Mouse (Mus musculus) heart, embryonic 12.5 days (tissue): ENCODE data around the gene Dcaf15. TPM values are rescaled to one million over a fixed set of nuclear protein-coding genes. Genes with fewer than 3 reads are reported as not detected.

Experiments
- ATAC-seq: fragments of 200-750 bp; cut with Nextera tagmentation; 2 replicates; pipeline ENCODE4 v1.8.0; 2017; ENCODE audit warnings: moderate TSS enrichment, moderate library complexity; ENCODE audit not compliant: insufficient number of reproducible peaks, low FRiP score
- H3K27ac ChIP-seq: fragments of 300-500 bp; sonication (generic); 2 replicates; pipeline ENCODE4 v1.5.1; 2016; ENCODE audit warnings: mild to moderate bottlenecking, moderate library complexity; ENCODE audit not compliant: poor library complexity, severe bottlenecking
- H3K27me3 ChIP-seq: fragments of 300-500 bp; sonication (generic); replicated peaks from 2 replicates; pipeline ENCODE4 v1.6.1; 2016; ENCODE audit warnings: mild to moderate bottlenecking, moderate library complexity
- H3K36me3 ChIP-seq: fragments of 300-500 bp; sonication (generic); 2 replicates; pipeline ENCODE4 v1.6.1; 2016; ENCODE audit warnings: mild to moderate bottlenecking, moderate library complexity
- H3K4me1 ChIP-seq: fragments of 300-500 bp; sonication (generic); replicated peaks from 2 replicates; pipeline ENCODE4 v1.6.1; 2016; ENCODE audit warnings: mild to moderate bottlenecking
- H3K4me2 ChIP-seq: fragments of 300-500 bp; sonication (generic); 2 replicates; pipeline ENCODE4 v1.6.1; 2016; ENCODE audit warnings: mild to moderate bottlenecking, moderate library complexity
- H3K4me3 ChIP-seq: fragments of 300-500 bp; sonication (generic); 2 replicates; pipeline ENCODE4 v1.5.1; 2016; ENCODE audit warnings: mild to moderate bottlenecking
- H3K9ac ChIP-seq: fragments of 300-500 bp; sonication (generic); 2 replicates; pipeline ENCODE4 v1.6.1; 2016; ENCODE audit warnings: mild to moderate bottlenecking, moderate library complexity
- H3K9me3 ChIP-seq: fragments of 300-500 bp; sonication (generic); replicated peaks from 2 replicates; pipeline ENCODE4 v1.6.1; 2016; ENCODE audit warnings: mild to moderate bottlenecking, moderate library complexity
- WGBS: fragments of 180-500 bp; shearing (Covaris S2); methylation state at CpG from one replicate; pipeline ENCODE4 v1.1.7; 2016; 5-methylcytosine and 5-hydroxymethylcytosine counted together
- polyA plus RNA-seq: library from polyadenylated mRNA; unstranded; fragments of >200 nt; fragmentation: Nextera tagmentation; extraction: Ambion mirVana; gene quantifications from 2 replicates; pipeline ENCODE4 v1.2.1, GENCODE M21; 2016

Gene Dcaf15
- polyA plus RNA-seq, 1 experiment from 2014 or later = 10.5 TPM

- Histone ChIP-seq H3K27ac (no peak overlapping the region), H3K4me3 (no peak overlapping the region), H3K9me3 (no peaks in the 10 kb centered on the region), H3K4me1 (peaks cover 24% of the 10 kb centered on the region), H3K9ac (no peak overlapping the region), H3K4me2 (no peak overlapping the region), H3K27me3 (no peaks in the 10 kb centered on the region), H3K36me3 (peaks cover 42% of the 10 kb centered on the region)
- no peak for ATAC-seq
- 52% methylated on average over 1 of the region's 1 CpGs for WGBS
These were observed 28.2 kb downstream of the Dcaf15 start for GRCm38 (mm10) chr8:84076412-84076811.

GRCm38 (mm10) chr8:84073230-84073976, 31.2 kb downstream of the Dcaf15 start:
- Histone ChIP-seq H3K4me1 (peaks cover 35% of the 10 kb centered on the region), H3K9ac (no peak overlapping the region), H3K27ac (no peak overlapping the region), H3K27me3 (no peaks in the 10 kb centered on the region), H3K36me3 (peaks cover 25% of the 10 kb centered on the region), H3K4me2 (no peak overlapping the region), H3K4me3 (no peak overlapping the region), H3K9me3 (no peaks in the 10 kb centered on the region)
- ATAC-seq = no peak
- 70% methylated on average over 10 of the region's 10 CpGs for WGBS

DNA sequence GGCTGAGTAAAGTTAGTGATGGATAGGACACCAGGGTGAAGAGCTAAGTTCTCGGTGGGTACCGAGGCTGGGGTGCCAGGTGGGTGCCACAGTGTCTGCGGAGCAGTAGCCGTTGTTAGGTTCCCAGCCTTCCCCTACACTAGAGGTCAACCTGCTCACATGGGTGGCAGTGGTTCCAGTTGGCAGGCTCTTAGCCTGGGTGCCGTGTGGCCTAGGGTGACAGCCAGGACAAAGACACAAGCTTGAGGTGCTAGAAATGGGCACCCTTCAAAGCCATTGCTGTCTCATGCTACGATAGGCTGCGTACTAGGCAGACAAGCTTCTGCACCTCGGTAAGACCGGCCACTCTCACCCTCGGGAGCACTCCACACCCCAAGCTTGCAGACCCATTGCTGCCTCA, 32.2 kb downstream of the Dcaf15 start:
- H3K36me3 ChIP-seq = peaks cover 25% of the 10 kb centered on the region
- no peak overlapping the region for H3K27ac ChIP-seq
- peaks cover 45% of the 10 kb centered on the region for H3K4me1 ChIP-seq
- 86% methylated on average over 10 of the region's 10 CpGs for WGBS
- no peak overlapping the region for H3K4me3 ChIP-seq
- H3K9me3 ChIP-seq = no peaks in the 10 kb centered on the region
- ATAC-seq = no peak
- no peaks in the 10 kb centered on the region for H3K27me3 ChIP-seq
- no peak overlapping the region for H3K9ac ChIP-seq
- no peak overlapping the region for H3K4me2 ChIP-seq

DNA sequence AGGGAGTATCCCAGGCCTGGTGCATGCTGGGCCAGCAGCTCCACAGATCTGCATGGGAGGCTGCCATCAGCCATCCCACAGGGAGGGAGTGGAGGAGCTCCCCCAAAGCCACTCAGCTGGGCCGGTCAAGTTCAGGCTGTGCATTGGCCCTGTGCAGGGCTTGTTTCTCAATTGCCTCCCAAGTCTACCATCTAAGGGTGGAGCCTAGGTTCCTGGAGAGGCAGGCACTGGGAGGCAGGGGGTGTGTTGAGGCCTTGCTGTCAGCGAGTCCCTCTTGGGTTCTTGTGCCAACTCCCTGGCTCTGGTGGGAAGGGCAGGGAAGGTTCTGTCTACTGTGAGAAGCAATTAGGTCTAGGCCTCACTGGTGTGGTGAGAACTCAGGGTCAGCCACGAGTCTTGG, 32.6 kb downstream of the Dcaf15 start:
- Histone ChIP-seq H3K9ac (no peak overlapping the region), H3K36me3 (peaks cover 22% of the 10 kb centered on the region), H3K9me3 (no peaks in the 10 kb centered on the region), H3K4me2 (no peak overlapping the region), H3K4me1 (peaks cover 45% of the 10 kb centered on the region), H3K27ac (no peak overlapping the region), H3K27me3 (no peaks in the 10 kb centered on the region), H3K4me3 (no peak overlapping the region)
- WGBS = 66% methylated on average over 3 of the region's 3 CpGs
- no peak for ATAC-seq

DNA sequence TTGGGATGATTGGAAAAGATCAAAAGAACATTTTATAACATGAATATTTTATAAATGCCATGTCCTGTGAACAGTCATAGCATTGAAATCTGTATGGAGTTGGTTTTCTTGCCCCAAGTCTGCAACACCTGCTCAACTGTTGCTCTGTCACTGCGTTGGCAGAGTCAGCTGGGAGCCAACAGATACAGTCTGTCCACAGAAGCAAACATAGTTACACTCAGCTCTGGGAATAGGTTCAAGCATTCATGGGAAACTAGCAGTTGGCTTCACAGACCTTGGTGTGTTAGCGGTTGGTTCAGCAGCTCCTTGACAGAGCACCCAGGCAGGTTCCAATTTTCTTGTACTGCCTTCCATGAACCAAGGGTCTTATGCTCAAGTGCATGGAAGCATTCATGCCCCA, 33.9 kb downstream of the Dcaf15 start:
- Histone ChIP-seq H3K36me3 (peaks cover 13% of the 10 kb centered on the region), H3K27me3 (no peaks in the 10 kb centered on the region), H3K4me2 (no peak overlapping the region), H3K9me3 (no peaks in the 10 kb centered on the region), H3K4me3 (no peak overlapping the region), H3K27ac (no peak overlapping the region), H3K4me1 (peaks cover 45% of the 10 kb centered on the region), H3K9ac (no peak overlapping the region)
- 83% methylated on average over 2 of the region's 2 CpGs for WGBS
- no peak for ATAC-seq

GRCm38 (mm10) chr8:84070241-84070640, 34.3 kb downstream of the Dcaf15 start:
- H3K4me1 ChIP-seq = peaks cover 45% of the 10 kb centered on the region
- H3K27me3 ChIP-seq = no peaks in the 10 kb centered on the region
- no peak overlapping the region for H3K27ac ChIP-seq
- ATAC-seq = no peak
- WGBS = 69% methylated on average over 5 of the region's 5 CpGs
- no peaks in the 10 kb centered on the region for H3K9me3 ChIP-seq
- H3K4me2 ChIP-seq = no peak overlapping the region
- H3K9ac ChIP-seq = no peak overlapping the region
- peaks cover 11% of the 10 kb centered on the region for H3K36me3 ChIP-seq
- no peak overlapping the region for H3K4me3 ChIP-seq

DNA sequence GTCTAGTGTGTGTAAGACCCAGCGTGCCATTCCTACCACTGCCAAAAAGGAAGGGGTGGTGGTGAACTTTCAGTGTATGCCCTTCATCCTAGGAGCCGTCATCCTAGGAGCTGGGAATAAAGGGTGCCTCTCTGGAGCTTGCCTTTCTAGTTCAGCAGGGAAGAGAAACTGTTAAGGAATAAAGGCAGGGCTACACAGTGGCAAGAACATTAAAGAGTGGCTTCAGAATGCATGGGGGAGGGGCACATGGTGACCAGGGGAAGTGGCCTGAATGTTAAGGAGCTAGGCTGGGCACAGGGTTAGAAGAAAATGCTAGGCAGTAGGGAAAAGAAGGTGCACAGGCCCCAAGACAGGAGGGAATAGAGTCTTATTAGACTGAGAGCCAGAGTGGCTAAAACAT, 34.8 kb downstream of the Dcaf15 start:
- H3K36me3 ChIP-seq = peaks cover 6% of the 10 kb centered on the region; the same call in 1 of the 2 replicates
- no peak for ATAC-seq
- H3K4me3 ChIP-seq = no peak overlapping the region
- 0 out of 2 replicates have a peak overlapping the region, but pooled peaks have one; percentile 13 for H3K9ac ChIP-seq
- no peak overlapping the region for H3K4me2 ChIP-seq
- H3K4me1 ChIP-seq = peaks cover 45% of the 10 kb centered on the region
- no peak overlapping the region for H3K27ac ChIP-seq
- no peaks in the 10 kb centered on the region for H3K9me3 ChIP-seq
- WGBS = 73% methylated on average over 2 of the region's 2 CpGs
- H3K27me3 ChIP-seq = no peaks in the 10 kb centered on the region

- Histone ChIP-seq H3K27me3 (no peaks in the 10 kb centered on the region), H3K9me3 (no peaks in the 10 kb centered on the region), H3K4me2 (no peak overlapping the region), H3K4me1 (peaks cover 45% of the 10 kb centered on the region), H3K9ac (0 out of 2 replicates have a peak overlapping the region, but pooled peaks have one; percentile 13), H3K4me3 (no peak overlapping the region), H3K27ac (no peak overlapping the region), H3K36me3 (0 out of 2 replicates have a peak, but pooled peaks cover 3% of the 10 kb centered on the region)
- no peak for ATAC-seq
- 32% methylated on average over 1 of the region's 1 CpGs for WGBS
These were observed 35.4 kb downstream of the Dcaf15 start for GRCm38 (mm10) chr8:84069169-84069568.

- H3K4me1 ChIP-seq = peaks cover 42% of the 10 kb centered on the region
- H3K36me3 ChIP-seq = no peaks in the 10 kb centered on the region
- 35% methylated on average over 12 of the region's 12 CpGs for WGBS
- peak overlapping the region; percentile 75 for H3K4me2 ChIP-seq
- no peaks in the 10 kb centered on the region for H3K27me3 ChIP-seq
- ATAC-seq = no peak
- no peak overlapping the region for H3K9ac ChIP-seq
- peak overlapping the region; percentile 36 for H3K27ac ChIP-seq
- no peaks in the 10 kb centered on the region for H3K9me3 ChIP-seq
- H3K4me3 ChIP-seq = no peak overlapping the region; the same call in 1 of the 2 replicates
These were observed 36.1 kb downstream of the Dcaf15 start for GRCm38 (mm10) chr8:84068316-84069035.

DNA sequence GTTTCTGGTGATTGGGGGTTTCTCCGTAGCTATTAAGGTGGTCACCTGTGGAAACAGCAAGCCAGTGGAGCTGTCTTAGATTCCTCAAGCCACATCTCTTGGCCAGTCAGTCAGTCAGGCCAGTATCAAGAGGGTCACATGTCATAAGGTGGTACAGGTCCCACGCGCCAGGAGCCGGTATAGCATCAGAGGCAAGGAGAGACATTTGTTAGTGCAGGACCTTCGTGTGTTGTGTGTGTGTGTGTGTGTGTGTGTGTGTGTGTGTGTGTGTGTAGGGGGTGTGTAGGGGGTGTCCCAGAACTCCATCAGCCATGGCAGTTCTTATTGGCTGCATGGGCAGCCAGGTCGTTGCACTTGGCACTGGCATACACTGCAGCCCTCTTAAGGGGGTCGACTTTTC, 36.7 kb downstream of the Dcaf15 start:
- Histone ChIP-seq H3K4me2 (peak overlapping the region; percentile 75), H3K9me3 (no peaks in the 10 kb centered on the region), H3K27ac (peak overlapping the region; percentile 36; the same call in 1 of the 2 replicates), H3K9ac (no peak overlapping the region), H3K36me3 (no peaks in the 10 kb centered on the region), H3K4me1 (peaks cover 38% of the 10 kb centered on the region), H3K27me3 (no peaks in the 10 kb centered on the region), H3K4me3 (peak overlapping the region; percentile 97)
- 69% methylated on average over 7 of the region's 7 CpGs for WGBS
- ATAC-seq = no peak

DNA sequence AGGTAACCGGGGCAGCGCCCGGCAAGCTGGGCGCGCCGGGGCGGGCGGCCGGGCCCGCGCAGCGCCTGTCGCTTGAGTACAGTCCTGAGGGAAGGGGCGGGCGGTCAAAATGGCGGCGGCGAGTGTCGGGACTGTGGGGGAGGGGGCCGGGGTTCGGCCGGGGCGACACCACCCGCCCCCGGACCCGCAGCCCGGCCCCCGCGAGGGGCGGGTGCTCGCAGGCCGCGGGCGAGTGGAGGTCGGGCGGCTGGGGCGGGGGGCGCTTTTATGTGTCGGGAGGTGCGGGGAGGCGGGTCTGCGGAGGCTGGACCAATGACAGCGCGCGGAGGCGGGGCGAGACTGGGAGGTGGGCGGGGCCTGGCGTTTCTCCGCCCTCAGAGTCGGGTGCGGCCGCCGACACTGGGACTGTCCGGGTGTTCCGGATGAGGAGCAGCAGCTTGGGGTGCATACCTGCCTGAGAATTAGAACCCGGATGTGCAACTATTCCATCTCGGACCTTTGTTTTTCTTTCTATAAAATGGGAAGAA, 37.5 kb downstream of the Dcaf15 start:
- Histone ChIP-seq H3K4me1 (peaks cover 38% of the 10 kb centered on the region), H3K9ac (peak overlapping the region; percentile 90), H3K27me3 (no peaks in the 10 kb centered on the region), H3K9me3 (no peaks in the 10 kb centered on the region), H3K36me3 (no peaks in the 10 kb centered on the region), H3K4me3 (peak overlapping the region; percentile 97), H3K27ac (peak overlapping the region; percentile 96), H3K4me2 (peak overlapping the region; percentile 75)
- whole genome bisulfite sequencing = under 1% methylated on average over 57 of the region's 58 CpGs
- peak; percentile 83 for ATAC-seq
